Comparison of ENCODE assay signal across 9 mouse cellular contexts in genomic region chr11:48502011-48502806, GRCm38 (mm10).
DNase-seq lines count a peak whose midpoint lies in the region; ATAC-seq and TF ChIP-seq lines count a peak whose summit lies in the region.
"Had no signal": no experiment of that assay in that cellular context is flagged by ENCODE, and none has a peak within 500 bp of the region (broad histone marks: within the 10 kb centered on the region; RNA-seq: fewer than 3 reads in every experiment).

No protein-coding gene starts in this region.

- no peaks in the 10 kb centered on the region for H3K9me3 ChIP-seq in lung, postnatal 0 days (ENCODE audit: low read length)
- H3K9me3 ChIP-seq in forebrain, embryonic 14.5 days (replicated peaks; ENCODE audit: control insufficient read depth, low read length), result no peaks in the 10 kb centered on the region
- no peaks in the 10 kb centered on the region for H3K9me3 ChIP-seq in midbrain, embryonic 10.5 days (replicated peaks)

- H3K27ac ChIP-seq in lung, postnatal 0 days (ENCODE audit: low read length), result no peak overlapping the region
- H3K27ac ChIP-seq in forebrain, embryonic 14.5 days (ENCODE audit: low read depth, low read length), result no peak overlapping the region
- H3K27ac ChIP-seq in midbrain, embryonic 10.5 days (replicated peaks), result peak overlapping the region; percentile 46
- no peak overlapping the region for H3K27ac ChIP-seq in thymus, adult 2 months (ENCODE audit: control insufficient read depth, insufficient read depth, low read length)

- TF ChIP-seq EP300 in lung, postnatal 0 days (IDR thresholded peaks at IDR 0.05), result no peak

- no peaks in the 10 kb centered on the region for H3K27me3 ChIP-seq in lung, postnatal 0 days (replicated peaks; ENCODE audit: insufficient read depth, low read length)
- H3K27me3 ChIP-seq in forebrain, embryonic 14.5 days (replicated peaks; ENCODE audit: control insufficient read depth, insufficient read depth, low read length), result no peaks in the 10 kb centered on the region
- H3K27me3 ChIP-seq in midbrain, embryonic 10.5 days (ENCODE audit: low read depth, poor library complexity, severe bottlenecking), result no peaks in the 10 kb centered on the region
- H3K27me3 ChIP-seq in thymus, adult 2 months (ENCODE audit: control insufficient read depth, insufficient read depth, low read length), result no peaks in the 10 kb centered on the region

- H3K36me3 ChIP-seq in lung, postnatal 0 days (ENCODE audit: insufficient read depth, low read length), result no peaks in the 10 kb centered on the region
- no peaks in the 10 kb centered on the region for H3K36me3 ChIP-seq in forebrain, embryonic 14.5 days (ENCODE audit: control insufficient read depth, insufficient read depth, low read length)
- no peaks in the 10 kb centered on the region for H3K36me3 ChIP-seq in midbrain, embryonic 10.5 days
- no peaks in the 10 kb centered on the region for H3K36me3 ChIP-seq in thymus, adult 2 months (ENCODE audit: control insufficient read depth, insufficient read depth, low read length)

- TF ChIP-seq POLR2A in thymus, adult 2 months (IDR thresholded peaks at IDR 0.05; ENCODE audit: control insufficient read depth, extremely low read depth, insufficient read depth, low read length, poor library complexity), result no peak

- no peak overlapping the region for H3K9ac ChIP-seq in lung, postnatal 0 days (replicated peaks; ENCODE audit: low read depth)
- H3K9ac ChIP-seq in forebrain, embryonic 14.5 days (ENCODE audit: low read length), result no peak overlapping the region

- no peak for ATAC-seq in lung, postnatal 0 days
- peak; percentile 61; the same call in 1 of the 2 replicates for ATAC-seq in forebrain, embryonic 14.5 days
- no peak for ATAC-seq in granulocyte monocyte progenitor cell, adult 5-6 weeks (replicated peaks; ENCODE audit: poor library complexity, severe bottlenecking)

- no peak overlapping the region for H3K4me3 ChIP-seq in lung, postnatal 0 days (ENCODE audit: low read depth, low read length)
- no peak overlapping the region for H3K4me3 ChIP-seq in forebrain, embryonic 14.5 days (ENCODE audit: low read depth, low read length)
- peak overlapping the region; percentile 14; the same call in 1 of the 2 replicates for H3K4me3 ChIP-seq in midbrain, embryonic 10.5 days
- no peak overlapping the region for H3K4me3 ChIP-seq in thymus, adult 2 months (ENCODE audit: control insufficient read depth, insufficient read depth, low read length)

- TF ChIP-seq CTCF in lung, postnatal 0 days (IDR thresholded peaks at IDR 0.05), result no peak
- TF ChIP-seq CTCF in thymus, adult 2 months (IDR thresholded peaks at IDR 0.05; ENCODE audit: borderline replicate concordance, control insufficient read depth, extremely low read depth, insufficient read depth, low read length, poor library complexity), result no peak

- no peak overlapping the region for H3K4me2 ChIP-seq in lung, postnatal 0 days (replicated peaks; ENCODE audit: low read depth, low read length)
- H3K4me2 ChIP-seq in forebrain, embryonic 14.5 days (ENCODE audit: low read length), result no peak overlapping the region

- 44% methylated on average over 10 of the region's 10 CpGs for WGBS in lung, postnatal 0 days
- 15% methylated on average over 10 of the region's 10 CpGs for WGBS in forebrain, embryonic 14.5 days
- WGBS in midbrain, embryonic 10.5 days, result 20% methylated on average over 10 of the region's 10 CpGs
- WGBS in thymus, adult 2 months, result 77% methylated on average over 10 of the region's 10 CpGs

- no peaks in the 10 kb centered on the region for H3K4me1 ChIP-seq in lung, postnatal 0 days (ENCODE audit: insufficient read depth, low read depth, low read length)
- no peaks in the 10 kb centered on the region for H3K4me1 ChIP-seq in forebrain, embryonic 14.5 days (ENCODE audit: control insufficient read depth, insufficient read depth, low read length)
- H3K4me1 ChIP-seq in midbrain, embryonic 10.5 days, result peaks cover 15% of the 10 kb centered on the region
- H3K4me1 ChIP-seq in thymus, adult 2 months (replicated peaks; ENCODE audit: control insufficient read depth, insufficient read depth, low read length), result no peaks in the 10 kb centered on the region

- DNase-seq in lung, postnatal 10 days, result peak; percentile 15
- no peak for DNase-seq in lung, postnatal 0 days (ENCODE audit: low spot score)
- DNase-seq in forebrain, embryonic 14.5 days (ENCODE audit: low spot score), result peak; percentile 40
- peak; percentile 52 for DNase-seq in midbrain, embryonic 10.5 days (ENCODE audit: low spot score)
- DNase-seq in thymus, adult 2 months, result no peak
- DNase-seq in thymus, postnatal 4 days, result no peak
- DNase-seq: kidney, postnatal 4 days; lung, postnatal 14 days had no signal

Comparison
In these comparisons a context has a peak if more than half of its experiments do, and no peak if none do; other contexts are left out.
1. DNase-seq: peak in lung, postnatal 10 days (single experiment), forebrain, embryonic 14.5 days (single experiment) and midbrain, embryonic 10.5 days (single experiment); none in lung, postnatal 0 days (single experiment), thymus, adult 2 months (single experiment) and thymus, postnatal 4 days (single experiment).